Mouse (Mus musculus): ENCODE data around the gene Pygo2.

The Pygo2 gene

DNA sequence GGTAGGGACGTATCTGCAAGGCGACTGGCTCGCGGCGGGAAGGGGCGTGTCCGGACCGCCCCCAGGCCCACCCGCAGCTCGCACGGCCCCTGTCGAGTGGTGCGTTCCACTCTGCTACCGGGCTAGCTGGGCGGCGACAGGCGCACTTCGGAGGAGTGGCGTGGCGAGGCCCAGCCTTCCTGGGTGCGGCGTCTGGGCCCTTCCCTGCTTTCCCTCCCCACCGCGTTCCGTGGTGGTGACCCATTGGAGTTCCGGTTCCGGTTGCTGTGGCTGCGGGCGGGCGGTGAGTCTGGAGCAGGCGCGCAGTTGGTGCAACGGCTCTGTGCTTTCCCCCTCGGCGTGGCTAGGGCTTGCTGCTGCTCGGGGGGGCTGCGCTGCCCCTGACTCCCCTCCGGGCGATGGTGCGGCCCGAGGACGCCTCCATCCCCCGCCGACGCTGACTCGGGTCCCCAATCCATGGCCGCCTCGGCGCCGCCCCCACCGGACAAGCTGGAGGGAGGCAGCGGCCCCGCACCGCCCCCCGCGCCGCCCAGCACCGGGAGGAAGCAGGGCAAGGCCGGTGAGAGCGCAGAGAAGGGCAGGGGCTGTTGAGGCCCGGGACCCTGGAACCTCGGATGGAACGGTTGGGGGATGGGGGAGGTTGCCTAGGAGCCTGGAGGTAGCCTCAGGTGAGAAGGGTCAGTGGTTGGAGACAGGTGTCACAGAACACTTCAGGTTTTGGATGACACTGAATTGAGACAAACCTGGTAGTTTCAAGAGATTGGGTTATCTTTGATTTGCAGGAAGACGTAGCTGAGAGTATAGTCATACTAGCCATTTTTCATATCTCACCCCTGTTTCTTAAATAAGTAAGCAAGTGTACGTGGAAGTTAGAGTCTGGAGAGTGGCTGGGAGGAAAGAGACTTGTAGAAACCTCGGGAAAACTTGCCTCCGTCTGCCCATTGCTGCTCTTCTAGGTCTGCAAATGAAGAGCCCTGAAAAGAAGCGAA is at the start of gene Pygo2:
Pygo2 (plus strand) TSS at position 44 of the 989 bp plus-strand sequence.
- DNase-seq = peak; percentile 95

DNA sequence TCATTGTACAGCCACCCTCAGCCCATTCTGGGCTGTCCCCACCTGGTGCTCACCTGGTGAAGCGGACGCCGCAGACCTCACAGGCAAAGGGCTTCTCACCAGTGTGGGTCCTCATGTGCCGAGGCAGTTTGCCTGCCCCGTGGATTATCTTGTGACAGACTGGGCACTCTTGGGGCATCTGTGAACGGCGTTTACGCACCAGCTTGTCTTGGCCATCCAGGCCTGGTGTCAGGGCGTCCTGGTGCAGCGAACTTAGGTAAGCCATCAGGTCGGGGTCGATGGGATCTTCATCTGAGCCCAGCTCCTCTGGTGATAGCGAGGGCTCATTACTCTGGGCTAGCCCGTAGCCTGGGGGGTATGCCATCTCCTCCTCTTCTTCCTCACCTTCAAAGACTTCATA is 49.7 kb upstream of the Pygo2 start:
- no peak for DNase-seq

DNA sequence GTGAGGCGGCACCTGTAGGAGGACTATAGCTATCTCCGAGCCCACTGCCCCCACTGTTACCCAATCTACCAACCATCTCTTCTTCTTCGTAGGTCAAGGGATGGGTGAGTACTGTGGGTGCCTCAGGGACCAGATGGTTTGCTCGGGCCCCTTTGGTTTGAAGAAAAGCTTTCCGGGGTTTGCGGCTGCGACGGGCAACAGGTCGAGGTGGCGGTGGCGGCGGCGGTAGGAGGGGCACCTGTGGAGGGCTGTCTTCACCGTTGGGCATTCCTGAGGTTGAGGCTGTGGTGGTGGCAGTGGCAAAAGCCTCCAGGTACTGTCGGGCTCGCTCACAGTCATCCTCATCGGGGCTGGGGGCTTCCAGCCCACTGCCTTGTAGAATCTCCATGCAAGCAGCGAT is 49.3 kb upstream of the Pygo2 start:
- DNase-seq = no peak

DNA sequence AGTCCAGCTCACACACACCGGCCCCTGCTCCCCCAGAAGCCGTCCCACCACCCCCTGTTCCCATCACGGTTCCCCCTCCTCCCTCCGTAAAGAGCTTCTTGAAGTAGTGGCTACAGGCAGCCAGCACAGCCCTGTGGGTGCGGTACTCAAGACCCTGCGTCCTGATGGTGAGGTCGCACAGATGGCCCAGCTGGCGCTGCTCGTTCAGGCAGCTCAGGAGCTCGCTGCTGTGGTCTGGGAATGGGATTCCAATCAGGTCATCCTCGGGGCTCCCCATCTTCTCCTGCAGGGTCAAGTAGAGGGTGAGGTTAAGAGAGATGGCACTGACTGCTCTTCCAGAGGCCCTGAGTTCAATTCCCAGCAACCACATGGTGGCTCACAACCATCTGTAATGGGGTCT is 48.8 kb upstream of the Pygo2 start:
- no peak for DNase-seq

DNA sequence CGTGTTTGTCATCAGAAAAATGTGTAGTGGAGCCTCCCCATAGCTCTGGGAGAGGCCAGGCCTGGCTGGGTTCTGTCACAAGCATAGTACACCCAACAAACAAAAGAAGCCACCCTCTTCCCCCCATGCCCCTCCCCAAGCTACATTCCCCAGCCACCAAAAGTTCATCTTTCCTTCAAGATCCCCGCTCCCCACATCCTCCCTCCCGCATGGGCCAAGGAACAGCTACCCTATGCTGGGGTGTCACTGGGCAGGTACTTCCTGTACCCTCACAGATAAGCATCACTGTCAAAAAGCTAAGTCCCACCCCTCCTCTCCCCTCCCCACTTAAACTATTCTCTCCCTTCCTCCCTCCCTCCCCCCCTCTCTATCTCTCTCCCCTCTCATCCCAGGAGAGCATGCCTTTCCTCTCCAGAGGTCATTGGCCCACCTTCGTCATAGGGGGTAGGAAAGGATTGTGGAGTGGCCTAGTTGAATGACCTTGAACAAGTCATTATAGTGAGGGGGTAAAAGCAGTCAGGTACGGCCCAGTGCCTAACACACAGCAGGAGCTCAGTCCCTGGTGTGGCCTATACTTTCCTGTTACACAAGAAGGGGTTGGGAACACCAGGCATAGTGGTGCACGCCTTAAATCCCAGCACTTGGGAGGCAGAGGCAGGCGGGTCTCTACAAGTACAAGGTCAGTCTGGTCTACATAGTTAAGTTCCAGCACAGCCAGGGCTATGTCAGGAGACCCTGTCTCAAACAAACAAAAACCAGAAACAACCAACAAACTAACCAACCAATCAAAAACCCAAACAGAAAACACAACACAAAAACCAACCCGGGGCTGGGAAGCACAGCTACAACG is 47.8 kb upstream of the Pygo2 start:
- DNase-seq = no peak

DNA sequence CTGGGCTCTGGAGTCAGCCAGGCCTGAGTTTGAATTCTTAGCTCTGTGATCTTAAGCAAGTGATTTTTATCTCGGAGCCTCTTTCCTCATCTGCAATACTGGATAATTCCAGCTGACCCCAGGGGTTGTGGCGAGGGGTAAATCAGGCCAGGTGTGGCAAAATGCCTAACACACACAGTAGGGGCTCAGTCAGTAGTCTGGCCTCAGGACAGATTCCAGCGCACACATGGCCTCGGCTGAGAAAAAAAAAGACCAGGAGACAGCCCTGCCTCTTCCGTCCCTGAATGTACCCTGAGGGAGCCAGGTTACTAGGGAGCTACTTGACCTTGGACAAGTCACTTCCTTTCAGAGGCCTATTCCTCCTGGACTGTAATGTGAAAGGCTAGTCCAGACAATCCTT is 47.1 kb upstream of the Pygo2 start:
- no peak for DNase-seq

DNA sequence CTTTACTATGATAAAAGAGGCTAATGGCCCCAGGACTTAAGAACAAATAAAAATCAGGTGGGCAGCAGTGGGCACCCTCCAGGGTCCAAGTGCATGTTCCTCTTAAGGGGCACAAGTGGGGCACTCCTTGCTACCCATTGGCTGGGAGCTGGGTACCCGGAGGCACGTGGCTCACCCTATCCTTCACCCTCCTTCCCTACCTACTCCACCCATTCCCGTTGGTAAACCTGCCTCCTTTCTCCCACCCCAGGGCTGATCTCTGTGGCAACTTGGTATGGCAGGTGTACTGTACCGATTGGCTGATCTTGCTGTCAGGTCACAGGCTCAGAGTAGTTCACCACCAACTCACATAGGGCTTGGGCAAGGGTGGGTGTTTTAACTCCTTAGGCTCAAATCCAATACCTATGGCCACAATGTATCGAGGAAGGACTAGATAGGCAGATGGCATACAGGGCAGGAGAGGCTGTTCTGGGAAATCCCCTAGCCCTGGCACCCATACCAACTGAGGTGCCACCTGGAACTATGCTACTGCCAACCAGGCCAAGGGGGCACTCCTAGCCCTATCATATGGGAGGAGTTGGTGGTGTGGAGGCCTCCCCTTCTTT is 46.3 kb upstream of the Pygo2 start:
- no peak for DNase-seq

DNA sequence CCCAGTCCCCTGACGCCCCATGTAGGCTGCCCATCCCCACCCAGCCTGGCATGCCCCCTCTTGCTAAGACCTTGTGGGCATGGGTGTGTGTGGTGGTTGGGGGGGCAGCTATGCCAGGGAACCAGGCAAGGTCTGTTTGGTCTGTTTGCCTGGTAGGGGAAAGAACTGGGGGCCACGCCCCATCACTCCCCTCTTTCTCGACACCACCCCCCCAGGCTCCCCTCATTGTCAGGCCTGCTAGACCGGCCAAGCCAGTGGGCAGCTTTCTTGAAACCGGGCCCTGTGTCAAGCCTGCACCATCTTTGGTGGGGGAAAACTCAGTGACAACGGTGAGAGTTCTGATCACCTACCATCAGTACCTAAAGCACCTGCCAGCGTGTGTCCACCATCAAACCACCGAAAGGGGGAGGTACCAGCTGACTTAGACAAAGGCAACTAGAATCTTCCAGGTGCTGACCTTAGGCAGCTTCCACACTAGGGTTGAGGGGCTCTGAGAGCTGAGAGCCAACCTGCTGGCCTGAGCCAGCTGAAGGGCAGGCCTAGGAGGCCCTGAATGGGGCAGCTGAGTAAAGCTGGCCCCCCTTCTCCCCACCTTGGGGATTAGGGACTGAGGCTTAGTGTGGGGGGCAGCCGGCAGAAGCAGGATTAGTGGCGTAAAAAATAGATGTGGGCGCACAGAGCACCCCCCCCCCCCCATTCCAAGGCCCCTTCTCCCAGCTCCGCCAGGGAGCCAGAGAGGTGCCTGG is 45.5 kb upstream of the Pygo2 start:
- DNase-seq = no peak

DNA sequence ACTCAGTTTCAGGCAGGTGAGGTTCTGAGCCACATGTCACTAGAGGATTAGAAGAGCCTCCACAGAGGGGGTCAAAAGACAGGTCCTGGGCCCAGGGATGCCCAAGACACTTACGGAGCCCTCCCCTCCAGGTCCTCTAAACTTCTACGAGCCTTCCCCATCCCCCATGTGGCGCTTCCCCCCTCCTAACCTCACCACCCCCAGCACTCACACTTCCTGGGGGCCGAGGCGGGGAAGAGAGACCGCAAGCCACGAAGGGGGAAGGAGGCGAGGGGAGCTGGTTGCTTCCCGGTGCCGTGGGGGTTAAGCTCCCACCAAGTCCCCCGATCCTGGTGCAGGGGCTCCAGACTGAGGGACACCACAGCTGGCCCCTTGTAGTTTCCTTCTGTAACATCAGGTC is 44.6 kb upstream of the Pygo2 start:
- no peak for DNase-seq

DNA sequence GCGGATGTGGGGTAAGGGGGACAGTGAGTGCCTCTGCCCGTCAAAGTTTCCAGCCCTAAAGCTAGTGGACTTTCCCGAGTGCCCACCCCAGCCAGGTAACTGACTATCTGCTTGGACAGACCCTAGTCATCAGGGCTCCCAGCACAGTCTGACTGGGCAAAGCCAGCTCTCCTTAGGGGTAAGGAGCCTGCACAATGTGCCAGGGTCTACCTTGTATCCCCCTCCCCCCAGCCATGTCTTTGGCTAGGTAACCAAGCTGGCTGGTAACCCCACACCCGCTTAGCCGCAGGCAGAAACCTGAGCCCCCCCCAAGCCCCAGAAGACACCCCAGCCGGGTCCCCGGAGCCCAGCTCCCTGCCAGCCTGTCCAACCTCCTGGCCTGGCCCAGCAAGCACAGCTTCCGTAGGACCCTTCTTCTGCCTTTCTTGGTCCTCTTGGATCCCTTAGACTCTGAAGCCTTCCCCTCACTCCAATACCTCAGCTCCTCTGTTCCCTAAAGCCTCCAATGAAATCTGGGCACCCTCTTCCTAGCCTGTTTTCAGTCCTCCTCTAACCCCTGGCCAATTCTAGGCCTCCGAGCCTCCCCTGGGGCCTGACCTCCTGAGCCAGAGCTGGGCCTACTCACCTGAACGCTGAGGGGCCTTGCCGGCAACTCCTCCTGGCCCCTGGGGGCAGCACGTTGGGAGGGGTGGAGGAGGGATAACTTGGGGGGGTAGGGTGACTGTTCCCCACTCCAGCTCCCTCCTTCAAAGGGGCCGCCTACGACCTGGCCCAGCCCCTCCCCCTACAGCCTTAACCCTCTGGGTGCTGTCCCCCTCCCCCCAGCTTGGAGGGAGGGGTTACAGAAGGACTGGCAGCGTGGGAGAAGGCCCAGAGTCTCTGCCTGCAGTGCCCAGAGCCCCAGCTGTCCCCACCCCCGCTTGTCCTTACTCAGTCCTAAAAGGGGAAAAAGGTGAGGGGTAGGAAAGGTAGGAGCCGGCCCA is 43.3 kb upstream of the Pygo2 start:
- no peak for DNase-seq

DNA sequence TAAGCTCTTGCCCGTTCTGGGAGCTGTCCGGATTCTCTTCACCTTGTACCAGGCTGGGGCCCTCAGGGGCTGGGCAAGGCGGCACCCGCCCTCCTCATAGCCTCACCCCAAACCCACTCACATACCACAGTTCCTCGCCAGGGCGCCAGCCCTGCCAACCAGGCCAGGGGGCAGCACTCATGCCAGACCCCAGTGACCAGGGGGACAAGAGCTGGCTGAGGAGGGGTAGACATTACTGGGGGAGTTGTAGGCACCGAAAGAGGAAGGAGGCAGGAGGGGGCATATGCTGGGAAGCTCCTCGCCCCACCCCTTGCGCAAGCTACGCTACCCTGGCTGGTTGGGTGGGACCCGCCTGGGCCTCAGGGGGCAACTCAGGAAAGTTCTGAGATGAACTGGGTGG is 42.4 kb upstream of the Pygo2 start:
- no peak for DNase-seq

DNA sequence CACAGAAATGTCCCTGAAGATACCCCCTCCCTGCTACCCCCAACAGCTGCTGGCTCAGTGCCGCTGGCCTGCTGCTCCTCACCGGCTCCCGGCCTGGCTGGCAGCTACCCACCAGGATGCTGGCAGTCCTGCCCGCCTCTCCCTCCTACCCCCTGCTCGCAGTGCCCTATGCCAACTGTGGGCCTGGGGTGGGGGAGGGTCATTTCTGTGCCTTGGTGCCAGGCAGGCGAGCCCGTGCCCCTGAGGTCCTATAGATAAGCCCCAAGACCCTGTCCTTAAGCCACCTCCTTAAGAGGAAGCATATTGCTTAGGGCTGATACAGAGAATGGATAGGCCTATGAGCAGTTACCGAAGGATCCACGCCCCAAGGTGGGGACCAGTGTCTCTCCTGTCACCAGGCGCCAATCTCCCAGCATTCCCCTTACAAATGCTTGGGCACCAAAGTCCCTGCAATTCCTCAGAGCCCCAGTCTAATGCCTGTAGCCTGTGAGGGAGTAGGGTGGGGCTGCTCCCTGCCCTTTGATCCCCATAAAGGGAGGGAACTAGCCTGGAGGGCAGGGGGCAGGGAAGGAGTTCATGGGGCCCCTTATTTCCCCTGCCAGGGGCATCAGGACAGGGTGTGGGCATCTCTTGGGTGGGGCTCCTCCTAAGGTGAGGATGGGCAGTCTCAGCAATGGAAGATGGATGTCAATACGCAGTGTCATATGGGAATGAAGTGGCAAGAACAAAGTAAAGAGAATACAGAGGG is 41.7 kb upstream of the Pygo2 start:
- no peak for DNase-seq

DNA sequence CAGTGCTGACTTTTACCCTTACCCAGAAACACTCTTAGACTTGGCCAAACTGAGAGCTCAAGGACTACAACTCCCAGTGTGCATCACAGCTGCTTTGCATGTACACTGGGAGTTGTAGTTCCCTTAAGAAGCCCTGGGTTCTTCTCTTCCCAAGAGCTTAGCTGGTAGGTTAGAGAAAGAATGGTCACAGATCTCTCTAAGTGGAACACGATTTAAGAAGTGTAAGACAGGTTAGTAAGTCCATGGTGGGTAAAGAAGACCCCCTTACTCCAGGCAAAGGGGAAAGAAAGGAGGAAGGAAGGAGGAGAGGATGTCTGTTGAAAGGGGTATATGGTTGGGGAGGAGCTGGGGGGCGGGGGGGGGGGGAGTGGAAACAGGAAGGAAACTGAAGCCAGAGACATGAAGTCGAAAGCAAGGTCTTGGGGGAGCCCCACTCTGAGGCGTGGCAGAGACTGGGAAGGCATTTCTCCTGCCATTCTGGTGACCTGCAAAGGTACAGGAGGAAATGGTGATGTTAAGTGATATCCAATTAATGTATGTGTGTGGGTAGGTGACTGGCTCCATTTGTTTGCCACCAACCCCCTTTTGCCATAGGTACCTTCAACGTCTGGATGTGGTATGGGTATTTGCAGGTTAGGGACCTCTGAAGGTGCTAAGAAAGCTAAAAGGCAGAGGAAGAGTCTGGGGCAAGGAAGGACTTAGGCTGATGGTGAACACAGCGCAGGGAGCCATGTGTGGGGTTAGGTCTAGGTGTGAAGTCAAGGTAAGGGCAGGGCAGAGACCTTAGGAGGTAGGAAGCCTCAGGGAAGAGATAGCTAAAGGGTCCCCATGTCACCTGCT is 40.9 kb upstream of the Pygo2 start:
- DNase-seq = no peak

DNA sequence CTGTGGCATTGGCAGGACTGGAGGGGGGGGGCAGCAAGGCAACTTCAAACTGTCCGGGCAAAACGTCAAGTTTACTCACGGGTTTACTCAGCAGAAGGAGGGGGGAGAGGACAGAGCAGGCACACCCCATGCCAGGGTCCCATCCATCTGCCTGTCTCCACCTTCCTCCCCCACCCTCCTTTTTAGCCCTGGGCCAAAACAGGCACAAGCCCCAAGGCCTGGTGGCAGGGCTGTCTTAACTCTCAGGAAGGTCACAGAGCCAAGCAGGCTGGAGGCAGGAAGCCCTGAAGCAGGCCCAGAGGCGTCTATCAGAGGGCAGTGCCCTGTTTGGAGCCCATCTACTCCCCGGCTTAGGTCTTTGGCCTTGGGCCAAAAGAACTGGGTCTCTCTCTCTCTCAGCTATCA is 39.9 kb upstream of the Pygo2 start:
- DNase-seq = no peak

DNA sequence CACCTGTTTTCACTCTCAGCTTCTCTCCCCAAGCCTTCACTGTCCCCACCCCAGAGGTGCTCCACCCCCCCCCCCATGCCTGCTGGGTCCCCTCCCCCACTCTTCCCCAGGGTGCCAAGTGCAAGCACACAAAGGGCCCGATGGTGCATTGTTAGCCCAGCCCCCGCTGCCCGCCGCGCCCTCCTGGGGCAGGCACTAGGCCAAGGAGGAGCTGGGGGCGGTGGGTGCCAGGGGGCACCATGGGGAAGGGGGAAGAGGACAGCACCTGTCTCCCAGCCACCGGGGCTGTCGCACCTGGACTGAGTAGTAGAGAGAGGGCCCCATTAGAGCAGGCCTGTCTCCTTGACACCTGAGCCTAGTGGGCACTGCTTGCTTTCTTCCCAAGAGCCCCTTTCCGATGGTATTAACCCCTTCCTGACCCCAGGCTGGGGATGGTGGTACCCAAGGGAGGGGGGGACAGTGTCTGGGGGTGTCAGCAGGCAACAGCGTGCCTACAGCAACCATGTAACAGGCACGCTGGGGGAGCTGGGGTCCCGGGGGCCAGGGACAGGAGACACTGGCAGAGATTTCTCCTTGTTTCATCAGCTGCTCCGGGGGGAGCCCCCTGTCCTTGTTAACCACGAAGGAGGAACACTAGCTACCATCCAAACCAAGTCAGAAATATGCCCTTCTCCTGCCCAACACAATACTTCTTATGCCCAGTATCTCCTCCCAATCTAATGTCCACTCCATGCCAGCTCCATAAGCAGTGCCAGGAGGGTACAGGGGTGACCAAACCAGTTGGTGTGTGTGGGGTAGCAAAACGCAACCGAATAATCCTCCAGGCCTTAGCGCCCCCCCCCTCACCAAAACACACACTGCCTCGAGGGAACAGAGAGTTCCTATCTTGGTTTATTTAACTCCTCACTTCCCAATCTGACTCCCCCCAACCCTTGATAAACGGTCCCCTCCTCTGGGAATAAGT is 39.0 kb upstream of the Pygo2 start:
- DNase-seq = no peak

DNA sequence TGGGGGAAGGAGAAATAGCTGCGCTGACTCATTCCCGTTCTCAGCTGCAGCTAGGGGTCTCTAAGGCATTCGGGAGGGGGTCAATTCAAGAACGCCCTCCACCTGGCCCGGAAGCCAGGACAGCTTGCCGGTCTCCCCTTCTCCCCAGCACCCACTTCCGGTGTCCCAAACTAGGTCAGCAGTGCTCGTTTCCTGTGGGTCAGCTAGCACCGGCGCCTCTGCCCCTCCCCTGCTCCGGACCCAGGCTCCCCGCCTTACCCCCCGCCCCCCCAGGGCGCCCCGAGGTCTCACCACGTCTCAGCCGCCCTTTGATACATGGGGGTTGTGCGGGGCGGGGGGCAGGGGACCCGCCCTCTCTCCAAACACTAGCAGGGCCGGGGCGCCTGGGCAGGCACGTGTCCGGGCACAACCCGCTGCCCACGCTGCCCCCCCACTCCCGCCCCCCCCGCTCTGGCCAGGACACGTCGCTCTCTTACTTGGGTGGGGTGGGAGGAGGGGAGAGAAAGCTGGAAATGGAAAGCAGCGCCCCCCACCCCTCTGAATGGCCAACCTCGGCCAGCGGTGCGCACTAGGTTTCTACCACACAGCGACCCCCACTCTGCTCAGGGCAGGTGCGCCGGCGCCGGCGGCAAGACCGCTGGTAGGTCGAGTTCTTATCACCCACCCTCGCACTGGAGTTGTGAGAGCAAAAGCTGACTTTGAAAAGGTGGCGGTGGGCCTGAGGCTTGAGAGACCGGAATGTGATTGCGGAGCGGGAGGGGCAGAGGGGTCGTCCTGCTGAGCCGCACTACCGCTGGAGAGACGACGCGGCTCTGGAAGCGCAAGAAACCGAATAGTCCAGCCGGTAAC is 38.1 kb upstream of the Pygo2 start:
- DNase-seq = peak; percentile 59

DNA sequence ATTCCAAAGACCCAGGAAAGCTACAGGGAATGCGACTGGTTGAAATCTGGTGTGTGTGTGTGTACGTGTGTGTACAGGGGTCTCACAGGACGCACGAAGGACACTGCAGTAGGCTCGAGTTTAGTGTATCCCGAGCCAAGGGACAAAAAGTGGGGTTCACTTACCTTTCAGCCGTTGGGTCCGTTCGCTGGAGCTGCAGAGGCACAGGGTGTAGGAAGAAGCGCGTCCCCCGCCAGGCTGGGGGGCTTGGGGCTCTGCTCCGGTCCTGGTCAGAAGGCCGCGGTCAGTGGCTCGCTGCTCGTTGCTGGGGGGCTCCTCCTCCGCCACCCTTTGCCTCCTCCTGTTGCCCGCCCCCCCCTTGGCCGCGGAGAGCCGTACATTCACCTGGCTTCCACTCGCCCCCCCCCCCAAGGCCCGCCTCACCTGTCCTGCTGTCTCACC is 37.1 kb upstream of the Pygo2 start:
- DNase-seq = peak; percentile 27
